Mouse (Mus musculus) liver, adult 2 months (tissue): ENCODE results near the gene Podn.

Source experiments
- CTCF ChIP-seq: fragments of 200-500 bp; IDR thresholded peaks from 2 replicates; pipeline ENCODE4 v1.5.1; 2011; ENCODE audit warnings: low read depth, low read length, control low read depth
- POLR2A ChIP-seq: fragments of 200-500 bp; IDR thresholded peaks from 2 replicates; pipeline ENCODE4 v1.6.1; 2011; ENCODE audit warnings: low read length, control low read depth; ENCODE audit not compliant: insufficient read depth; ENCODE audit errors: extremely low read depth

- TF ChIP-seq CTCF: no peak
- TF ChIP-seq POLR2A: no peak
Observed at GRCm38 (mm10) chr4:107969781-107970180, 126.5 kb downstream of the Podn start.
